Mouse (Mus musculus) heart, adult 2 months (tissue): ENCODE results near the gene Fam120a.

Source experiments
- EP300 ChIP-seq: fragments of 200-500 bp; IDR thresholded peaks from 2 replicates; pipeline ENCODE4 v1.6.1; 2011; ENCODE audit warnings: low read depth, low read length, control low read depth; ENCODE audit not compliant: insufficient read depth
- POLR2A ChIP-seq: fragments of 200-500 bp; IDR thresholded peaks from 2 replicates; pipeline ENCODE4 v1.6.1; 2011; ENCODE audit warnings: mild to moderate bottlenecking, low read depth, low read length, control low read depth; ENCODE audit not compliant: insufficient read depth

DNA sequence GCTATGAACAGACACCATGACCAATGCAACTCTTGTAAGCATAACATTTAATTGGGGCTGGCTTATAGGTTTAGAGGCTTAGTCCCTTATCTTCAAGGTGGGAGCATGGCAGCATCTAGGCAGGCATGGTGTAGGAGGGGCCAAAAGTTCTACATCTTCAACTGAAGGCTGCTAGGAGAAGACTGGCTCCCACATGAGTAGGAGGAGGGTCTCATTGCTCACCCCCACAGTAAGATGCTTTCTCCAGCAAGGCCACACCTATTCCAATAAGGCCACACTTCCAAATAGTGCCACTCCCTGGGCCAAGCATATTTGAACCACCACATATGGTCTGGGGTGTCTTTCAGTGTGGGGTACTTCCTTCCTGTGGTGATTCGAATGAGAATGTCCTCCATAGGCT lies 49.6 kb upstream of the Fam120a start:
- TF ChIP-seq POLR2A (no peak), EP300 (no peak)
